Mouse (Mus musculus): ENCODE measurements at regions not wholly inside any gene's neighbourhood (a gene's known extent, or its start where the extent isn't known, plus 50 kb on each side); places are given as distances from the start of the nearest gene placed in this dataset.

DNA sequence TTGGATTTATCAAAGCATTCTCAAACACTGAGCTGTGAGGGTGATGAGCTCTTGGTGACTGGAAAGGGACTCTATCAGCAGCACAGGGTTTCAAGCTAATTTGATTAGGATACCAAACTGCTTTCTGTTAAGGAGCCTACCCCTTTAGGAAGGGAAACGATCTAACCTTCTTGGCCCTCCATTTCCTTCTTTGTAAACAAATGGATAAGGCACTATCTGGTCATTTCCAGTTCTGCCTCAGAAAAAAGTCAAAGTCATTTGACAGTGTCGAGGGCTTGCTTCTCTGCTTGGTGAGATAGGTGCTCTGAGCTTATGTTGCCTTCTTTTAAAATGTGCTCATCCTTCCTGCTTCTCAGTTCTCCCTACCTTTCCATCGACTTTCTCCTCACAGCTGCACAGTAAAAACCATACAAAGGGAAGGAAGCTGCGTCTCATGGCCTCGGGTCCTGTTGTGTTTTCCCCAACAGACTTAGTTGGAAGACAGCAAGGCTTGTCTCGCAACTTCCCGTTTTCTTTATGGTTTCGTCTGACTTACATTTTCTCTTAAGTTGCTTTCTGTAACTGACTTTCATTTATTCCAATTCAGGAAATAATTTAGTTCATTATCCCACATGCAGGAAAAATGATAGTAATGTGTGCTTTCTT lies 54.3 kb upstream of the Bmp2 start:
- no peak for DNase-seq (ENCODE audit: extremely low read depth, insufficient read length, low spot score)

GRCm38 (mm10) chr2:133498186-133498571 lies 53.8 kb upstream of the Bmp2 start:
- DNase-seq (ENCODE audit: extremely low read depth, insufficient read length, low spot score): no peak

DNA sequence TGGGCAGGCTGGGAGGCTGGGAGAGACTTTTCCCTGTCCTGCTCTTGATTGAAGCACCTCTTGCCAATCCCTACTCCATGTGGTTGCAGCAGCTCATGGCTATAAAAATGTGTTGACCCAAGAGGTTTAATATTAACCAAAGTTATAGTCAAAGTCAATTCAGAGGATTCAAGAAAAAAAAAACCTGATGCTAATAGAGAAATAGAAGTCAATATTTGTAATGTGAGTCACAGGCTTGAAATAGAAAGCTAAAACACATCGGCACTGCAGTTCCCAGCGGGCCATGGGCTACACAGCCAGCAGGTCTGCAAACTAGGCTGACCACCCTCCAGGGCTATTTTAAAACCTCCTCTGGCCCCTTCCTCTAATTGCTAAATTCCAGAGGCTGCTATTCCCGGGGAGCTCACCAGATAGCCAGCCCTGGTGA lies 53.2 kb upstream of the Bmp2 start:
- DNase-seq (ENCODE audit: extremely low read depth, insufficient read length, low spot score): no peak

GRCm38 (mm10) chr2:133499904-133500303 lies 52.1 kb upstream of the Bmp2 start:
- DNase-seq (ENCODE audit: extremely low read depth, insufficient read length, low spot score): no peak

Measured in 3134 (cell line).